Mouse (Mus musculus) layer of hippocampus, postnatal 25 days (tissue): ENCODE measurements around the gene Cd27. TPM values are rescaled to one million over a fixed set of nuclear protein-coding genes. Genes with fewer than 3 reads are reported as not detected.

Experiments
- DNase-seq, 2 experiments: peaks; one replicate each; pipeline ENCODE4 v3.0.0; 2022; ENCODE audit warnings: mixed read lengths in 2 of 2, low spot score in 1 of 2; ENCODE audit errors: extremely low spot score in 1 of 2
- microRNA-seq, 2 experiments: library from miRNA; unstranded; fragments of <30 nt; microRNA quantifications; one replicate each; pipeline ENCODE4 v1.2.0; 2021
- total RNA-seq, 2 experiments: library from RNA; stranded (reverse); gene quantifications; 2 replicates each; pipeline ENCODE4 v1.2.3; 2021

Cd27 gene
- total RNA-seq, 2 experiments from 2014 or later, result not detected

DNA sequence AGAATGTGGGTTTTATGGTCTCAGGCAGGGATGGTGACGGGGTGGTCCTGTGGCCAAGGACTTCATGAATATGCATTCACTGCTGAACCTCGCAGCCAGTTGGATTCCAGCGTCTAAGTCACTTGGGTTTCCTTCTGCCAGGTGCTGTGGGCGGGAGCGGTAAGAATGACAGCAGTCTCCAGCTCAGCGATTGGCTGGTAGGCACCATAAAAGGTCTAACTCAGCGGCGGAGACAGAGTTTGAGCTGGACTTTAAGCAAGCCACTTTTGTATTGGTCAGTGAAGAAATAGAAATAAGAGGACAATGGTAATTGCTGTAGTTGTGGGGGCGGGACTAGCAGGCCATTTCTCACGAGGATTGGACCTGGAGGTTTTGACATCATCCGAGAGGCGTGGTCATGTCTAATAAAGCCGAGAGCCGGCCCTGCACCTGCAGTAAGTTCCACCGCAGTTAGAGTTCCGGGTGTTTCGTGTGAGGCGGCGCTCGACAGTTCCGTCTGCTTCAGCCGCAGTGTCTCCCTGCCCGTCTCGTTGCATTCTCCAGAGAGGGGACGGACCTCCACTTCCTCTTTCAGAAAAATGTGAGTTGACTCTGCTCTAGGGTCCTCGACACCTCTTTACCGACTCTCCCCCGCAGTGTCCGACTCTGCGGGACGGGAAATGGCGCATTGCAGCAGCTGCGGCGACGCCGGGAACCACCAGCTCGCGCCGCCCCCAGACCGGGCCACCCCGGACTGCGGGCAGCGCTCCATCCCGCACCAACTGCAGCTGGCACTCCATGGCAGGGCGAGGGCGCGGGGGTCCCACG, 21.5 kb downstream of the Cd27 start, which contains the start of gene Vamp1:
TSS of gene Vamp1 (plus strand) at position 404 of the 807 bp plus-strand sequence.
- peak; percentile 85 to 87 for DNase-seq

DNA sequence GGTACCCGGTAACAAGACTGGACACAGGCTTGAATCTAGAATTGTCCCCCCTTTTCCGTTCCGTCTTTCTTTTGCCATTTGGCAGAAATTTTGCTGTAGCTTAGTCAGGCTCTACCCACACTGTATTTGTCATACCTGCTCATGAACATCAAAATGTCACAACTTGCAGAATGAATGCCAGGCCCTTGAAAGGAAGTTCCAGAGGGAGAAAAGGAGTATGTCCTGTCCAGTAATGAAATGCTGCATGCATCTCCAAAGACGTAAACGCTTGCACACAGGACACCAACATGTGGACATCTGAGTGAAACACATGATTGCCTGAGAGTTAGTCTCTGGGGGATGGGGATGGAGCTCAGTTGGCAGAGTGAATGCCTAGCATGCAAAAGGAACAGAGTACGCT, 23.1 kb downstream of the Cd27 start:
- no peak for DNase-seq

DNA sequence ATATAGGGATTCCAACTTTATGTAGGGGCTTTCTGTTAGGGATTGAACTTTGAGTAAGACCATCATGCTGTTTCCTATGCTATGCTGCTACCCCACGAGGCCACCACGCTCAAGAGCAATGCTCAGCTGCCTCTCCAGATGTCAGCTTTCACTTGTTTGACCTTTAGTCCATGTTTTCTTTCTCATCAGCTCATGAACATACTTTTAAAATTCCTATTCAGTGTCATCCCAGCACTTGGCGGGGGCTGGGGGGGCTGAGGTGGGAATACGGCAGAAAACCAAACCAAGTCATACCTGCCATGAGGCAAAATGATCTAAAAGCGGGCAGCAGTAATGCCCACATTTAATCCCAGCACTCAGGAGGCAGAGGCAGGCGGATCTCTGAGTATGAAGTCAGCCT, 23.7 kb downstream of the Cd27 start:
- no peak for DNase-seq

GRCm38 (mm10) chr6:125212621-125213020, 24.2 kb downstream of the Cd27 start:
- no peak for DNase-seq

DNA sequence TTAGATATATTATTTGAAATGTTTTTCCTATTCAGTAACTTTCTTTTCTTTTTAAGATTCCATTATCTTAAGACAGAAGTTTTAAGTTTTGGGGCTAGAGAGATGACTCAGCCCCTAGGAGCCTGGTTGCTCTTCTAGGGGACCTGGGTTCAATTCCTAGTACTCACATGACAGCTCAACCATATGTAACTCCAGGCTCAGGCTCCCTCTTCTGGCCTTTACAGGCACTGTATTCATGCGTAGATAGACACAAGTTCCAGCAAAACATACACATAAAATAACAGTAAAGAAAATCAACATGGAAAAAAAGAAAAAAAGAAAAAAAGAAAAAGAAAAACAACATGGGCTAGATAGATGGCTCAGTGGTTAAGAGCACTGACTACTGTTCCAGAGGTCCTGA, 26.4 kb downstream of the Cd27 start:
- DNase-seq, result no peak

DNA sequence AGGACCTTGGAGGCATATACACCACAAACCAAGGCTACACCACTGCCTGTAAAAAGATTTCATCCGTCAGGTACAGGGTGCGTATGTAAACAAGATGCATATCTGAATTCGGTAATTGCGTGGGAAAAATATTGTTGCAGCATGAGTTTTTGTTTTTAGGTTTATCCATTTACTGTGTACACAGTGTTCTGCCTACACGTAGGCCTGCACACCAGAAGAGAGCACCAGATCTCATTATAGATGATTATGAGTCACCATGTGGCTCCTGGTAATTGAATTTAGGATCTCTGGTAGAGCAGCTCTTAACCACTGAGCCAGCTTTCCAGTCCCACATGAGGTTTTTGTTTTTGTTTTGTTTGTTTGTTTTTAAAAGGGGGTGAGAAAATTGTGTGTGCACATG, 39.6 kb downstream of the Cd27 start:
- no peak for DNase-seq

DNA sequence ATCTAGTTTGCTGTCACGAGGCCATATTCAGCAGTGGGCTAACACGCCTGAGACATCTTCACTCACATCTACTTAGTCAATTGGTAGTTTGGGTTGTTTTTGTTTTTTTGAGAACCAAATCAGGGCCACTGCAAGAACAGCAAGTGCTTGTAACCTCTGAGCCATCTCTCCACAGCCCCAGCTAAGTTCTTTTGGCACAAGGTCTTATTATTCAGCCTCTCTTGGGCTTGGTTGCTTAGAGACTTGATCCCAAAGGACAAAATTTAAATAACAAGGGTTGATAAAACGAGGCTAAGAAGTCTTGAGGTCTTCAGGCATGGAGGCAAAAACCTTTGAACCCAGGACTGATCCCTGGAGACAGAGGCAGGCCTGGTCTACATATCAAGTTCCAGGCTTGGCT, 40.5 kb downstream of the Cd27 start:
- no peak for DNase-seq

GRCm38 (mm10) chr6:125195541-125196075, 41.2 kb downstream of the Cd27 start:
- DNase-seq, result no peak

DNA sequence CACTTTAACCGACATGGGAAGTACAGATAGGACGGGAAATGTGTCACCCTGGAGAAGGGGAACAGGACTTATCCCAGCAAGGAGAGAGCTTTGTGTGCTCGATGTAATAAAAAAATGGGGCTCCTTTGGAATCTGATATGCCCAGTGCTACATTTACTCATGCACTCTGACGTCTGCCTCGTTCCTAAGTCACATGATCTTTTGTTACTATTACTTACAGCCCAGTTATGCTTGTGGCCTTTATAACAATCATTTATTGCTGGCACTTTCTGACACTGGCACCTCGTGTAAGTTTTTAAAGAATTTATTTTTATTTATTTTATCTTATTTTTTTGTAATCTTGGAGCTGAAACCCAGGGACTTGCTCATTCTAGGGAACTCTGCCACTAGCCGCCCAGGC, 43.4 kb downstream of the Cd27 start:
- no peak for DNase-seq

- DNase-seq, result no peak
Observed at GRCm38 (mm10) chr6:125192841-125193240, 44.0 kb downstream of the Cd27 start.

DNA sequence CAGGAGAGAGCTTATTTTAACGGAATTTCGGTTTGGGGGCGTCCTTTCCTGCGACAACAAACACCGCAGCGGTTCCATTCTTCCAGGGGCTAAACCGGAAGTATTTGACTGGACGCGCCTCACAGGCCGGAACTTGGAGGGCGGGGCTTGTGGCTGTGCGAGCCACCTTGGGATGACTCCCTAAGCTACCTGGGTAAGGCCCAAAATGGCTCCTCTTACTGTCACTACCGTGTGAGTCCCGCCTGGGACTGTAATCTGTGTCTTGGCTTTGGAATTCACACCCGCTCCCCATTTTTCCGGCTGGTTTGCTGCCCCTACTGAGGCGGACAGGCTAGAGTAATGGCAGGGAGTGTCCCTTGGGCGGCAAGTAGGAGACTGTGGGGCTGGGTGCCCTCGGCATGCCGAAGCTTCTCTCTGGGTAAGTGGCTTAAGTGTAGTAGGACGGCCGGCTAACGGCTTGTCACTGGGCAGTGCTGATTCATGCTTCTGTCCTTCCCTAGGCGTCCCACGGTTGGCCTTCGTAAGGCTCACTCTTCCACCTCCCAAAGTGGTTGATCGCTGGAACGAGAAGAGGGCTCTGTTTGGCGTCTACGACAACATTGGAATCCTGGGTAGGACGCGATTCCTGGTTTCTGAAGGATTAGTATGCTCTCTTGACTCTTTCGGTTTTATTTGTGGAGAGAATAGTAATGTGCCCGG, 44.6 kb downstream of the Cd27 start:
- DNase-seq, result peak; percentile 74 to 80

DNA sequence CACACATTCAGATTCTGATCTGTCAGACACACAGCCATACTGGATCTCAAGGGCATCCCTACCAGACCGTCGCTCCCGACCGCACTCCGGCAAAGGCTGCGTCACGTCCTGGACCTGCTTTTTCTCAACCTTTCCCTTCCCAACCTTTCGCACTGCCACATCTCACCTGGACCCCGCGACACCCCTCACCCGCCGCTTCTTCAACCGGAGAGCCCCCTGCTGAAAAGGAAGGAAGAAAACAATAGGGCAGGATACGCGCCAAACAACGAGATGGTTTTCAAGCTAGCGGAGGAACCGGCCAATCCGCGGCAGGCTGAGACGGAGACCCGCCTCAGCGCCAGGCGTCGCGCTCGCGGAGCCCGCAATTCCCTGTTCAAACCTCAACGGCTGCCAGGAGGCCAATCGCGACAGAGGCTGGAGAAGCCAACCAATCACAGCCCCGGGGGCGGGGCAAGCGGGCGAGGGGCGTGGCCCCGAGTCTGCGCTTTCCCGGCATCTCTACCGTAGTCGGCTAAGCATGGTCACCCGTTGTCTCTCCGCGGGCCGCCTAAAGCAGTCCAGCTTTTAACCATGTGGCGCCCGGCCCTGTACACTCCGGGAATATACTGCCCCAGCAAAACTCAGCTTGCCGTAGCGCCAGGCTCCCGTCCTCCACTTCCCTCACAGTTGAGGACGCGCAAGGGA, 45.3 kb downstream of the Cd27 start, which contains the start of the genes Ncapd2 and Mrpl51:
TSS of gene Ncapd2 (minus strand) at position 370 of the 684 bp plus-strand sequence.
TSS of gene Mrpl51 (plus strand) at position 470 of the 684 bp plus-strand sequence.
- peak; percentile 89 to 94 for DNase-seq

GRCm38 (mm10) chr6:125190816-125191215, 46.0 kb downstream of the Cd27 start:
- no peak for DNase-seq

DNA sequence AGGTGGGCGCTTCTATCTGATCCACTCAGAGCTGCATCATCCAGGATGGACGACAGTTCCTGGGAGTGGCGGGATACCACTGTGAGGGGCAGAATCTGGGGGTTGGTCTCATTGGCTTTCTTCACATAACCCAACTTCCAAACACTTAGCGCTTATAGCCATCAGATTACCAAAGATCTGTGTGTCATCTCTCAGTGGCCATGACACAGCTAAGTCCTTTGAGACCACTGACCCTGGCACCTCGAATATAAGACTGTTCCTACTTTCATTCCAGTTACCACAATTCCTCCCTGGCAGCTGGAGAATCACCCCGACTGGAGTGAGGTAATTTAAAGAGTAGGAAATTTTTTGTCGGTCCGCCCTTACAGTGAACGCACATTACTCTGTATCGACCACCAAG, 50.6 kb downstream of the Cd27 start:
- no peak for DNase-seq

Small RNAs within 50 kb of the gene (microRNA-seq; reads per million reads assigned to microRNA genes)
- gene Mir3098 (0 to 0.92 reads per million in 2 experiments), gene Mir8113 (0 reads per million in 2 experiments)

Other genes with a start within 250 kb of the Cd27 start
- gene Pianp, start 240.3 kb downstream of the Cd27 start, total RNA-seq, result 100 to 1,000 TPM; 139 to 188 TPM
- gene Zfp384, start 227.9 kb downstream of the Cd27 start, total RNA-seq, result 10 to 100 TPM; 42.4 to 49.6 TPM
- gene Ing4, start 197.2 kb downstream of the Cd27 start, total RNA-seq, result 10 to 100 TPM; 61.4 to 61.5 TPM
- 10 to 100 TPM in 1 of 2 experiments, 1 to 10 TPM in 1; 8.2 to 12.4 TPM for gene Acrbp, start 187.3 kb downstream of the Cd27 start, total RNA-seq
- under 1 TPM; 0.35 to 0.96 TPM for gene Lpar5, start 169.1 kb downstream of the Cd27 start, total RNA-seq
- 100 to 1,000 TPM; 153 to 194 TPM for gene Chd4, start 141.0 kb downstream of the Cd27 start, total RNA-seq
- 10 to 100 TPM; 29.5 TPM for gene Nop2, start 105.1 kb downstream of the Cd27 start, total RNA-seq
- 10 to 100 TPM; 63.4 to 77.7 TPM for gene Iffo1, start 91.8 kb downstream of the Cd27 start, total RNA-seq
- 1,000 to 10,000 TPM; 2,323 to 2,636 TPM for gene Gapdh, start 70.5 kb downstream of the Cd27 start, total RNA-seq
- gene Ncapd2, start 45.3 kb downstream of the Cd27 start, total RNA-seq, result 10 to 100 TPM; 24.1 to 27.6 TPM
- 10 to 100 TPM; 64.4 to 66.0 TPM for gene Mrpl51, start 45.2 kb downstream of the Cd27 start, total RNA-seq
- 10 to 100 TPM; 71.1 to 71.4 TPM for gene Vamp1, start 21.5 kb downstream of the Cd27 start, total RNA-seq
- 1 to 10 TPM; 2.5 to 3.3 TPM for gene Tapbpl, start 5.2 kb downstream of the Cd27 start, total RNA-seq
- gene Tuba3a, start 49.0 kb upstream of the Cd27 start, total RNA-seq, result not detected
- 10 to 100 TPM in 1 of 2 experiments, 1 to 10 TPM in 1; 8.7 to 10.2 TPM for gene Ltbr, start 76.9 kb upstream of the Cd27 start, total RNA-seq
- 1 to 10 TPM; 3.8 to 3.9 TPM for gene Scnn1a, start 83.6 kb upstream of the Cd27 start, total RNA-seq
- 10 to 100 TPM; 11.2 to 12.5 TPM for gene Tnfrsf1a, start 112.4 kb upstream of the Cd27 start, total RNA-seq
- not detected for gene Plekhg6, start 143.8 kb upstream of the Cd27 start, total RNA-seq